Mouse (Mus musculus) cerebellum, adult 18-20 months (tissue): ENCODE measurements around the gene Egr2.
A peak's percentile ranks its signal among the peaks of the same experiment; 100 is the strongest.

ENCODE experiments used
- DNase-seq, 2 experiments: peaks; one replicate each; pipeline ENCODE4 v3.0.0; 2021

The Egr2 gene

DNA sequence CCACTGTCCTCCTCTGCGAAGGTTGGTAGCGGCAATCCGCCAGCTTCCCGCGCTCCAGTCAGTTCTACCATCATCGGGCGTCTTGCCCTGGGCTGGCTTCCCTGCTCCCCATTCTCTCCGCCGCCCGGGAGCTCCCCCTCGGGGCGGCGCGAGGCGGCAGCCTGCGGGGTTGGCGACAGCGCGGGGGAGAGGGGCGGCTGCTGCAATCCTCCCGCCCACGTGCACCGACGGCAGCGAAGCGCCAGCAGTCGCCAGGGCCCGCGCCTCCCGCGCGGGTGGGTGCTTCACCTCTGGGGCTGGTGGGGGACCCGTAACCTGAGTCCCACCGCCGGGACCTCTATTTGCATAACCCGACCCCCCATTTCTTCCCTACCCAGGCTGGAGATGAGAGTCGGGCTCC lies at the start of gene Egr2:
TSS of gene Egr2 (plus strand) at position 220 of the 400 bp plus-strand sequence.
- peak; percentile 15 to 30 for DNase-seq

DNA sequence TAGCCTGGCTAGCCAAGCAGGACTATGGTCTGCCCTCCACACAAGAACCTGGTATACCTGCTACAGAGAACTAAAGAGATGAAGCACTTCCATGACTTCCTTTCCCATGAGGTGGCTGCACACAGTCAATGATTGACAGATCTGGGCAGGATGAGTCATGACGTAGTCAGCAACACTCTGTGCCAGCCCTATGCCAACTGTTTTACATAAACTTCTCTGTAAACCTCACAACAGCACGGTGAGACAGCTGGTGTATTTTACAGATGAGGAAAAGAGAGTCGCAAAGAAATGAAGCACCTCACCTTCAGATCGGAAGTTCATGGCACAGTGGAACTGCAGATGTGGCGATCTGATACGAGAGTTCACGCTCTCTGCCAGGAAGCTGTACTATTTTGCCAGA lies 47.8 kb upstream of the Egr2 start:
- no peak for DNase-seq

DNA sequence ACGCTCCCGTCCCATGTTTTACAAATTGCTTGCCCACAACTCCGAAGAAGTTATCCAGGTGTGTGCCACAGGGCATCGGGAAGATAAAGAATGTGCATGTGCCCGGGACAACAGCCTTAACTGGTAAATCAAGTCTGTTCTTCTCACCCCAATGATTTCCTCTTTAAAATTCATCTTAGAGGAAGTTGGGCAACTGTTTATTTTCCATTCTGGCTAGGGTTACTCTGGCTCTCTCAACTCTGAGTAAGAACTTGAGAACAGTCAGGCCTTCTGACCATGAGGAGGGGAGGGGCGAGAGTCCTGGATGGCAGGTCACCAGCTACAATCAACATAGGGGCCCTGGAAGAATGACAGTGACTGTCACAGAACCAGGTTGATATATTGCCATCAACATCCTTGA lies 45.4 kb upstream of the Egr2 start:
- DNase-seq, result no peak

DNA sequence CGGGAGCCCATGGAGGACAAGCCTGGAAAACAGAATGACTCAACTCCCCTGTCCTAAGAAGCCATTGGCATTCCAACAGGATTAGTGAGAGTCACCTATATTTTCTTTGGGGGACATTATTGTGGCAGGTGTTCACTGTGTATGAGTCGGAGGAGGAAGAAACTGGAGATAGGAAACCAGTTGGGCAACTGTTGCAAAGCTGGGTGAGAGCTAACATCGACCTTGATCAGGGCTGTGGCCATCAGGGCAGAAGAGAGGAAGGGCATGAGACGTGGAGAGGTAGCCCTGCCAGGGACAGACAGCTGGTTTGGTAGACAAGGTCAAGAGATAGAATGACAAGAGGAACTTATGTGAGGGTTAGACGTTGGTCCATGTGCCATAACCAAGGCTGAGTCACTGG lies 44.6 kb upstream of the Egr2 start:
- DNase-seq, result no peak

DNA sequence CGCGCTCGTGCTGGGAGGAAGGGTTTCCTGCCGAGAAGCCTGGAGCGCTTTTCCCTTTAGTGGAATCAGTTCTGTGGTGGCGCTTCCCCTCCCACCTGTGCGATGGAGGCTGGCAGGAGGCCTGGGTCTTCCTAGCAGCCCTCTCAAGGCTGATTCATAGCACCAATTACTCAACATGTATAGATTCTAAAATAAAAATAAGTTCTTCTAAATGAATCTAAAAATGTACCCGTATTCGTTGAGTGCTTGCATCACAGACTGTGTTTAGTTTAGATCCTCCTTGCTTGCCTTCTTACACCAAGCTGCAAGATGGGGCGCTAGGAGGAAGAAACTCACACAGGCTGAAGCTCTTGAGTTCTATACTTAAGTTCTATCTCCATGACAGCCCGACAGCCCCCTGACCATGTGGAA lies 43.1 kb upstream of the Egr2 start:
- no peak for DNase-seq

DNA sequence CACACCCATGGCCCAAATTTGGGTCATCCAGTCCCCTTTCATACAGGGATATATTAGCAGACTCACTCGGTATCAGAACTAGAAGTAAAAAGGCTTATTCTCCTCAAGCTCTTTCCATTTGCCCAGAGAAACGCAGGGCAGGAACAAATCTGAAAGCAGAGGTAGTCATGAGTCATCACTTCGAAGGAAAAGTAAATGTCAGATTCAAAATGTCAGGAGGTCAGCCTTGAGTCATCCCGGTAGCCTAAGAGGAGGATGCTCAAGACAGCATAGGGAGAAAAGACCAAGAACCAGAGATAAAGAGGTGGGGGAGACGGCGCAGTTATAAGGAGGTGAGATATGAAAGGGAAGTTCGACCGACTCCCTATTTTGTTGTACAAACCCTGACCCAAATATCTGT lies 41.7 kb upstream of the Egr2 start:
- no peak for DNase-seq

DNA sequence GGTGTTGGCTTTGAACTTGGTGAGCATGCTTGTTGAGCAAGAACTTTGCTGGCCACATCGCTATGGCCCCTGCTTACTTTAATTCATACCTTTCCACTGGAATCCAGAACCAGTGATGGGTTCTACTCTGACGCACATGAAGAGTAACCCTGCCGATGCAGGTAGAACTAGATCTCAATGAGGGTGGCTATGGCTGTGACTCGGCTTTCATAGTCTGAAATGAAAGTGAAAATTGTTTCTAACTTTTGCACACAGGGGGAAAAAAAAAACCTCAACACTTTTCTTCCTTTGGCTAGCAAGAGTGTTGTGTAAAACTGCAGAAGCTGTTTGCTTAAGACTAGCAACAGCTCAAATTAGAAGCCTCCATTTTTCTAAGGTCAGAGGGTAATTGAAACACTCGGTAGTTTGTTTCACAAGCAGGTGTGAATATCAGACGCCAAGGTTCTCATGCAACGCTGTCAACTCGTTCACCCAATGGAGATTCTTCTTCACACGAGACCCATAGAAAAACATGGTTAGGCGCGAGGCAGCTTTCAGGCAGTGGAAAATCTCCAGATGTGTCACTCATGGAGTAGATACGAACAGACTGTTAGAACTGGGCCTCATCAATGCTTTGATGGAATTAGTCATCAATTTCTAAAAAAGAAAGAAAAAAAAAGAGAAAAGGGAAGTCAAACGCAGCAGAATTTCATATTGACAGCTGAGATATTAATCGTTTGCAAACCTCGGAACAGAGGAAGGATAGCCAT lies 38.0 kb upstream of the Egr2 start:
- DNase-seq, result no peak

DNA sequence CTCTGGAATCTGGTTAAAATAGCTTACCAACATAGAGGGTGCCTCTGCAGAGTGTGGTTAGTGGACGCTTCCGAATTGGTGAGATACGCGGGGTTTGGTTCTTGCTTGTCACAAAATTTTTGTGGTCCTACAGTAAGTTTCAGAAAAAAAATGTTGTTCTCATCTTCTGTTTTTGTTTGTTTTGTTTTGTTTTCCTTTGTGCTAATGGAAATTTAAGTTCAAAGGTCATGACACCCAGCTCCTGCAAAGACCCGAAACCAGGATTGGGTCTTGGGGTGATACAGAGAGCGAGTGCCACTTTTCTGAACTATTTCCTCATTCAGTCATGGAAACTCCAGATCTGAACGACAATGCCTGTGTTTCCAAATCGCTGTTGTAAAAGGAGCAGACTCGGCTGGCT lies 37.3 kb upstream of the Egr2 start:
- DNase-seq, result no peak

DNA sequence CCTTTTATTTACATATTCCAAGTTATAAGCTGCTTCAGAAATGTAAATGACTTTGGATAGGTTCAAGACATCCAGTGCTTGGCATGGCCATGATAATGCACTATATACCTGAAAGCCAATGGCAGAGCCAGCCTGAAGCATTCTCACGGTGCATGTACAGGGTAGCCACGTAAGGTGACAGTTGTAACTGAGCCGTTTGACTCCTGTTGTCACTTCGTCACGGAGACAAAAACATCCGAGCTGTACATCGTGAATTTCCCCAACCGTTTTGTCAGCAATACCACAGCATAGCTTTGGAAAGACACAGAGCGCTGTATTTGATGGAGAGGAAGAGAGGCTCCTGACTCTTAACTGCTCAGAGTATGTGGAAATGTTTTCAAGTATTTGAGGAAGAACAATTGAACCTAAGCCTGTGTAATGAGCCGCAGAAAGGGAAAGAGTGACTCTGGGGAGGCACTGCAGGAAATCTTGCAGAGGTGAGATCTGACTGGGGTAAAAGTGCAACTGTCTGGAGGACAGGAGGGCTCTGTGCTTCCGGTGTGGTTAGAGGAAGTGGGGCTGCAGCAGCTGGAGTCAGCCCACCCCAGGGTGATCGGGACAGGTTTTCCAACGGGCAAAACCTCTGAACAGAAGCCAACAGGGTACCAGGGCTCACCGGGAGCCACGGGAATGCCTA lies 31.8 kb upstream of the Egr2 start:
- no peak for DNase-seq

DNA sequence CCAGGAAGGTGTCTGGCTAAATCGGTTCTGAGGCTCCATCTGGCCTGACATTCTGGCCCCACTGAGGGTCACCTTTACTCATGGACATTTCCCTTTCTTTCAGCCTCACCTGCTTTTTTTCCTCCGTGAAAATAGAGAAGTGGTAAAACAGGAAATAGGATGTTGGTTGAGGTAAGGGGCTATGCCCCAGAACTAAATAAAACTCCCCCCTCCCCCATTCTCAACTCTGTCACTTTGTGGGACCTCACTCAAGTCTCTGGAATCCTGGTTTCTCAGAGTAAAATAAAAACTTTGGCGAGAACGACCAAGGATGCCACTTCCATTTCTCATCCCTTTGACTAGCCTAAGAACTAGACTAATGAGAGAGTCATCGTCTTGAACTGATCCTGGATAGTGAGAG lies 31.2 kb upstream of the Egr2 start:
- DNase-seq, result no peak

DNA sequence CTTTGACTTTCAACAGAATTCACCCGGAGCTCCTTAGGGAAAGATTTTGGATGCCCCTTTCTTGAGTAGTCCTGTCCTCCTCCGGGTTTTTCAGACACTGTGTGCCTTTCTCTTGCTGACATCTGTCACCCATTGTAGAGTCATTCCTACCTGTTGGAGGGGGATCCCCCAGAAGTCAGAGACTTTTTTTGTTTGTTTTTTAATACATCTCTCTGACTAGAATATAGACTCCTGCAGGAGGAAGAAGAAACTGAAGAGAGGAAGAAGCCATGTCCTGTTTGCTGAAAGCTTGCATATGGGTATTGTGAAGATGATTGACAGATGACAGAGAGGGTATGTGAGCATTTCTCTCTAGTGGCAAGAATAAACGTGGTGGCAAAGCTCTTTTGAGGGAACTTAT lies 30.0 kb upstream of the Egr2 start:
- DNase-seq, result no peak

DNA sequence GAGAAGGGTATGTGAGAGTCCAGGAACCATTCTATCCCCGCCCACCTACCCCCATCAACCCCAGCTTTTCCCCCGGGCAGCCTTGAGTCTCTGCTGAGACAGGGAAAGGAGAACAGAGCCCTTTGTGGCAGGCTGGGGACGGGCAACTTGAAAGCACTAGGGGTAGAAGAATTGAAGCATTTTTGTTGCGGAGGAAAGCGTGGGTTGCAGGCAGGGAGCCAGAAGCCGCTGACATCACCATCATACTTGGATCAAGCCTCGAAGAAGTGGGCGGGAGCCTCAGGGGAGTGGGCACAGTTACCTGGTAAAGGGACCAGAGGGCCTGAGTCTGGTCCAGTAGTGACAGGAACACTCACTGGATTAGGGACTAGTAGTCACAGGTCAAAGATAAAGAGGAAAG lies 23.1 kb upstream of the Egr2 start:
- no peak for DNase-seq

DNA sequence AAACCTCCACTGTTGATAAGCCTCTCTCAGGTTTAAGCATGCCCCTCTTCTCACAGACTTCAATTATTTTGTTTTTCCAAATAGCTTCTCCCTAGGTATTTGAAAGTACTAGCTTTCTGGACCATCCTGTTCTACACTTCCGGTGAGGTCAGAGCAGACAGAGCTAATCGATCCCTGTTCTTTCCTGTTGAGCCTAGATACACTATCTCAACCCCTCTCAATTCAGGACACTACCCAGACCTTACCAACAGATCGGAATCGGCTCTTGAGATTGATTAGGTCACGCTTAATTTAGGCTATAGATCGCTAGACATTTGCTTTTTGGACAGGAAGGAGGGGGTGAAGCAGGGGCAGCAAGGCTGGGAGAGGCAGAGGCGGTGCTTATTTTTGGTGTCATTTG lies 22.4 kb upstream of the Egr2 start:
- DNase-seq, result no peak

DNA sequence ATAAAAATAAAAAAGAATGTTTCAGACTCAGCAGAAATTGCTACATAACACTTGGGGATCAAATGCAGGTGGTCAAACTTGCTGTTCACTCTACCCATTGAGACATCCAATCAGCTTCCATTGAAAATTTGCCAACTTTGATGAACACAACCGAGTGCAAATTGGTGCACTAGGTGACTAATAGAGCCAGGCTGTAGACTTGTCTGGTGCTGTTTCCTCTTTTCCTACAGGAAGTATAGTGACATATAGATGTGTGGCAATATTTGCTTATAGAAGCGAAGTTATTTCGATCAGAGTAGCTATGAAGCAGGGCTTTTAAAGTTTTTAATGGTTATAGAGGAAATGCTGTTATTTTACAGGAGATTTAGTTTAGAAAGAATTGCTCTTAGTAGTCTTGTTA lies 16.5 kb upstream of the Egr2 start:
- DNase-seq, result no peak

DNA sequence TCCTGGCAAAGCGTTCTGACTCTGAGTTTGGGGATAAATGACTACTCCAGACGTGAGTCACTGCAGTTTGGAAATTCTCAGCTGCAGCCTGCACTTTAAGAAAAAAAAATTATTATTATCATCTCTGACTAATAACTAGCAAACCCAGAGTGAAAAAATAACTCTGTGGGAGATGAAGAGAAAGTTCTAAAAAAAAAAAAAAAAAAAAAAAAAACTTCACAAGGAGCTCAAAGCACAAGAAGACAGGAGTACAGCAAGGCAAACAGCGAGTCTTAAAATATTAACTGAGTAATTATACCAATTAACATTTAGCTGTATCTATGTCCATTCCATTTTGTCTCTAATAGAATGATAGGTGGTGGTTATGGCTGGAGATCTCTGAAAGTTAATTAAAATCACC lies 11.1 kb upstream of the Egr2 start:
- DNase-seq, result no peak

DNA sequence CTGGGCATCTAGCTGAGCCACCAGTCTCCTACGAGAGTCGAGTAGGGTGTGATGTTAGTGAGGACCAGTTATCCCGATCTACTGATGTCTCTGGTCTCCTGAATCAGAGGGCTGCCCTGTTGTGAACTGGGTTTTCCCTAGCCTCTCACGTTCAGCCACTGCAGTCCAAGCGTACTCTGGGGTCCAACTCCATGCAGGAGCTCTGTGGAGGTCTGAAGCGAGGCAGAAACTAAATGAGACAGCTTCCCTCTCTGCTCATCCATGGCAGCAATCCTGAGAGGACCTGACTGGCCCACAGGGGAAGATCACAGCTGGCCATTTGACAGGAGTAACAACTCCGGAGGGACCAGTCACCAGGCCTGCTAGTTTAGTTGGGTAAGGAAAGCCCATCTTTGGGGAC lies 10.6 kb upstream of the Egr2 start:
- DNase-seq, result no peak

DNA sequence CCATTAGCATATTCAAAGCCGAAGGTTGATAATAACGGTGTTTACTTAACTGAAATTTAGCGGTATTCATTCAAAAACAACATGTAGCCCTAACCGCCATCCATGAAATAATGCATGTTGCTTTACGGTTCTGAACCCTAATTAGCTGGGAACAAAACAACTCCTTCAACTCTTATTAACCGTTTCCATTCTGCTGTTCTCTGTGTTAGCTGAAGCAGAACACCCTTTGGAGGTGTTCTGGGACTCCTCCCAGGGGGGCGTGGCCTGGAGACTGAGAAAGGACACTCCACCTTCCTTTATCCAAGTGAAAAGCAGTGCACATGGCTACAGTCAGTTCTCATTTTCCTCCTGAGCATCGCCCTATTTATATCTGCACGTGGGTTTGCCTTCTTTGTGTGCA lies 8.8 kb upstream of the Egr2 start:
- no peak for DNase-seq

DNA sequence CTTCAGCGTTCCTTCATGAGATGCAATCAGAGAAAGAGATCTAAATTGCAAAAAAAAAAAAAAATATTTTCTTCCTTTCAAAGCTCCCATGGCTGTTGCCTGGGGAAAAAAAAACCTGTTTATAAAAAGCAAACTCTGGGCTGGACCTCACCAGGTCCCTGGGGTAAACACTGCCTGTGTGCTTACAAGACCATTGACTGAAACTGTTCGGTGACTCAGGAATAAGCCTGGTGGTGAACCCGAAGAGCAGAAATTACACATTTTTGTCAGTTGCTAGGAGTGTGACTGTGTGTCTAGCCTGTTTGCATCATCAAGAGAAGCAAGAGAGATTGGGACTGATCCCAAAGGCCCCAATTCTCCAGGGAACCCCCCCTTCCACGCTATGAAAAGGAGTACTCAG lies 5.5 kb upstream of the Egr2 start:
- DNase-seq, result no peak

DNA sequence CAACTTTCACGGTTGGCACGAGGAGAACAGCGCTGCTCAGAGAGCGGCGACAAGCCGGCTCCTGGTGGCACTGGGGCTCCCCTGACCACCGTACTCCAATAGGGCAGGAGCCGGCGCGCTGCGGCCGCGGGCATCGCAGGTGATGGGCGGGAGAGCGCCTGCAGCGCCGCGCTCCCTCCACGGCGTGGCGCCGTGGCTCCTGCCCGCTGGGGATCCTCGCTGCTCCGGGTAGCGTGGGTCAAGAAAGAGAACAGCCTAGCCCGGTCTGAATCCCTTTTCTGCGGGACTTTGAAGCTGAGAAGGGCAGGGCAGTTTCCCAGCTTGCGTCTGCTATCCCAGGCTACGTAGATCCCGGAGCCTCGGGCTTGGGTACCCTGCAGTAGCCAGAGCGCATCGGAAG lies 697 bp downstream of the Egr2 start:
- peak; percentile 60 to 79 for DNase-seq

DNA sequence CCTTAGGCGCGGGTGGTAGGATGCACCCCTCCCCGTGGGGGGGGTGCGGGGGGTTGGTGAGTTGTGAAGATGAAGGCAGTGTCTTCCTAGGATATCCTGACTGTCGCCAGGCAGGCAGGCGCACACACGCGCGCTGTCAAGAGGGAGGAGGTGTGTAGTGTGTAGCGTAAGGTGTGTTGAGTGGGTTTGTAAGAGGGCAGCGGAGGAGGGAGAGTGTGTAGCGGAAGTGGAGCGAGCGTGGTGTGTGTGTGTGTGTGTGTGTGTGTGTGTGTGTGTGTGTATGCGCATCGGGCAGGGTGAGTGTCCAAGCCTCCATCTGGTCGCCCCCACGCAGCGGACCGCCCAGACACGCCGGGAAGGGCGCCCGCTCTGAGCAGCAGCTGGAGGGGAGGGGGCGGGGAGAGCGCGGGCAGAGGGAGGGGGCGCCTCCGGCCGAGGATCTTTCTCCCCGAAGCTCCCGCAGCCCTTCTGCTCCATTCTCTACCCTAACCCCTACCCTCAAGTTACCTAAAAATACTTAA lies 1.4 kb downstream of the Egr2 start:
- peak; percentile 16 to 31 for DNase-seq

DNA sequence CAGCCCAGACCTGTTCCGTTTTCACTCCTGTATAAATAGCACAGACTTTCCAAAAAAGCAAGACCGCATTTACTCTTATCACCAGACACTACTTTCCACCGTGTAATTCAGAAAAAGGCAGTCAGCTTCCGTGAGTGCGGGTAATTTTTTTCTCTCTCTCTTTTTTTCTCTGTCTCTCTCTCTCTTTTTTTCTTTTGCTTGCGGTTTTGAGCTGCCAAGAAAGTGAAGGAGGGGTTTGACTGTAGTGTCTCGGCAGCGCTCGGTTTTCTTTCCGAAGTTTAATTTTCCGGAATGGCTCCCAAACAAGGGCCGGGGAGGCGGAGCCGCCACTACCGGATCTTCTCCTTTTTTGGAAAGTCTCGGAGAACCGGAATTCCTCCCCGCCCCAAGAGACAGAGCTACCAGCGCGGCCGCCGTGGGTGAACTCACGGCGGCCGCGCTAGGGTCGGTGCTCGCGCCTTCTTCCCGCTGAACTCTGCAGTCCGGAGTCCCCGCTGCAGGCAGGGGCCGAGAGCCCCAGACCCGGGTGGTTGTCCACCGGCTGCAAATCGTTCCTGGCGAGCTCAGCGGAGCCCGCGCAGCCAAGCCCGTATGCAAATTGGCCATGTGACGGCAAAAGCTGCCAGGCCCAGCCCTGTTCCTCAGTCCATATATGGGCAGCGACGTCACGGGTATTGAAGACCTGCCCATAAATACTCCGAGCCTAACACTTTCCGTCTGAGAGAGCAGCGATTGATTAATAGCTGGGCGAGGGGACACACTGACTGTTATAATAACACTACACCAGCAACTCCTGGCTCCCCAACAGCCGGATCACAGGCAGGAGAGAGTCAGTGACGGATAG lies 2.1 kb downstream of the Egr2 start:
- peak; percentile 83 to 89 for DNase-seq

DNA sequence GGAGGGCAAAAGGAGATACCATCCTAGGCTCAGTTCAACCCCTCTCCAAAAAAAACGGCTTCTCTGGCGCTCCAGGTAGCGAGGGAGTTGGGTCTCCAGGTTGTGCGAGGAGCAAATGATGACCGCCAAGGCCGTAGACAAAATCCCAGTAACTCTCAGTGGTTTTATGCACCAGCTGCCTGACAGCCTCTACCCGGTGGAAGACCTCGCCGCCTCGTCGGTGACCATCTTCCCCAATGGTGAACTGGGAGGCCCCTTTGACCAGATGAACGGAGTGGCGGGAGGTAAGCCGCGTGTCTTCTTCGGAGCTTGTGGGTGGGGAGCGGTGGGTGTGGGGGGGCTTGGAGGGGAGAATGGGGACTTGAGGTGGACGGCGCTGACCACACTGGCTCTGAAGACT lies 2.8 kb downstream of the Egr2 start:
- peak in 1 of 2 experiments; percentile 26 for DNase-seq

DNA sequence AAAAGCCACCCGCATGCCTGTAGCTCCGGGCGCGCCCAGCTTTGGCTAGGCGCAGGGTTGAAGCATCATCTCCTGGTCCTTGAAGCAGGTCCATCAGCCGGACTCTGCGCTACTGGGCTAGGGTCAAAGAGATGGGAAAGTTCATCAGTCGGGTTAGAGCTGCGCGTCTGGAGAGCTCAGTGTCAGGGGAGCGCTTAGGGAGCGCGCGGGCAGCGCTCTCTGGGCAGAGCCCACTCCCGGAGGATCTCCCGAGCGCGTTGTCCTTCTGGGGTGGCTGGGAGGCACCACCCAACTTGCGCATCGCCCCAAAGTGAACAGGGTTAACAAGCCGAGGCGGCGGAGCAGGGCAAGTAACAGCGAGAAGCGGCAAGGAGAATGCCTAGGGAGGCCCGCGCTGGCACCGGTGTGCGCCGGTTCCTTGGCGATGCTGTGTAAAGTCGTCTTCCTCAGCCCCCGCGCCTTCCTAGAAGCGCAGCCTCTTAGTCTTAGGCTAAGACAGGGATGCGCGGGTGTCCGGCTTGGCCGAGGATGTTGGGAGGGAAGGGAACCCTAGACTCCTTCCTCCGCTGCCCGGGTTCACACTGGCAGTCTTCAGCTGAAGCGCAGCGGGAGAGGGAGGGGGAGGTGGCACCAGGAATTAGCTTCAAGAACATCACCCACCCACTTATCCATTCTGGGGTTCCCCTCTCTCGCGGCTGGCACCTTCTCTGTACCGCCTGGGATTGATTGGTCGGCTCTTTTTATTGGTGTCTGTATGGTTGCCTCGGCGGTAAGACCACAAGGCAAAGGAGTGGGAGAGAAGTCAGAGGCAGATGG lies 3.5 kb downstream of the Egr2 start:
- DNase-seq, result peak; percentile 8 to 24
